Mouse (Mus musculus): ENCODE measurements at regions not wholly inside any gene's neighbourhood (a gene's known extent, or its start where the extent isn't known, plus 50 kb on each side); places are given as distances from the start of the nearest gene placed in this dataset.
A peak's percentile ranks its signal among the peaks of the same experiment; 100 is the strongest.

DNA sequence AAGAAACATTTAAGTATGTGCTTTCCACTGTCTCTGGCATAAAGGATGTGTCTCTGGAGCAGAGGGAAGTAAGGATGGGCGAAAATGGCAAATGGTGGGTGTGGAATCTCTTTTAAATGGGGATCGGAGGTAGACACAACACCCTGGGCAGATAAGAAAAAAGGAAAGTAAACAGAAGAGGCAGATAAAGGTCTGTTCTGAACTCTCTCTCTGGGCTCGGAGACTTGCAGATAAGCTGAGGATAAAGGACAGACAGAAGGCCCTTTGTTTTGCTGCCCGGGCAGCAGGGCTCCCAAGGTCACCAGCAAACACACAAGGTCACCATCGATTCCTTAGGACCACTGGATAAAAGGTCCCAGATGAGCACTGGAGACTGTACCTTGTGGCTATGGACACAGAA is 122.7 kb upstream of the Nmnat3 start:
- Histone ChIP-seq H3K4me1 (ENCODE audit: control insufficient read depth, insufficient read depth, low read length) (no peaks in the 10 kb centered on the region), H3K9me3 (replicated peaks; ENCODE audit: control insufficient read depth, low read length, poor library complexity, severe bottlenecking) (no peaks in the 10 kb centered on the region), H3K27me3 (ENCODE audit: control insufficient read depth, insufficient read depth, low read depth, low read length) (no peaks in the 10 kb centered on the region), H3K4me3 (ENCODE audit: low read depth, low read length) (no peak overlapping the region), H3K9ac (ENCODE audit: low read depth, low read length) (no peak overlapping the region), H3K4me2 (ENCODE audit: low read length) (no peak overlapping the region), H3K36me3 (ENCODE audit: control insufficient read depth, insufficient read depth, low read length) (no peaks in the 10 kb centered on the region), H3K27ac (ENCODE audit: low read length) (no peak overlapping the region)
- 10% methylated on average over 5 of the region's 5 CpGs for WGBS
- ATAC-seq = no peak

DNA sequence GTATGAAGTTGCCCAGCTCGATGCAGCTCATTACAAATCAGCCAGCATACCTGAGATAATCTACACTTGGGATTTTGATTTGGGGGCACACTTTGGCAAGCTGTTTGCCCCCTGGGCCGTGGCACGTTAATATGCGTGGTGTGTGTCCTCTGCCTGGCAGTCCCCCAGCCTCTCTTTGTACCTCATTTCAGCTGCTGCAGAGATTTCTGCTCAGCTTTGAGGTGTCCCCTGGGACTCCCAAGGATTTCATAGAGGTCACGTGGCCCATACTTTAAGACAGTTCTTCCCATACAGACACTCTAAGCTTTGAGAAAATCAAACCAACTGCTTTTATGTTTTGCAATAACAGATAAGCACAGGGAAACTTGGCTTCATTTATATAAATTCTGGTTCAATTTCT is 113.2 kb upstream of the Nmnat3 start:
- 55% methylated on average over 5 of the region's 5 CpGs for WGBS

DNA sequence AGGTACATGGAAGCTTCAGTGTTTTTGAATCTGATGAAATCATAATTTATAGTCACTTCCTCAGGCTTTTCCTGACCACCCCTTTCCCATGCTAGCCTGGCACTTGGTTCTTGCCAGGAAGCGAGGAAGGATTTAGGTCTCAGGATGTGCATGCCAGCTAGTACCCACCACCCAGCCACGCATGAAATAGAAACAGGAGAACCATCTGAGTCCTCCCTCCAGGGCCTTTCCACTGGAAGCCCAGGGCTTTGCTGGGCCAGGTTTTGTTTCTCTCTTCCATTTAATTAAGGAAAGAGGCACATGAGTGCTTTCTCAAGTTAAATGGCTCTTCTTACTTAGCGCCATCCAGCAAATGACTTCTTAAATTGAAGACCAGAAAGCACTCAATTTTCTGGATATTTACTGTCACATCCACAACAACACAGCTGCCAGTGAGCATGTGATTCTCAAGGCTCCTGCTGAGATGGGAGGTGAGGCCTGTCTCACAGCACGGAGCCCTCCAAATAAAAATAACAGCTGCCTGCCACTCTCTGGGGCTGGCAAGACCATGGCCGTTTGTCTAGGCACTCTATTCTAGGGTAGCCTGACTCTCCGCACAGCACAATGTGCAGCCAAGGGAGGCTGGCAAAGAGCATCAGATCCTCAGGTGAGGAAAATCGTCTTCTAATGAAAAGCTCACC is 110.4 kb upstream of the Nmnat3 start:
- Histone ChIP-seq H3K9me3 (replicated peaks; ENCODE audit: control insufficient read depth, low read length, poor library complexity, severe bottlenecking) (no peaks in the 10 kb centered on the region), H3K4me1 (ENCODE audit: control insufficient read depth, insufficient read depth, low read length) (peaks cover 7% of the 10 kb centered on the region), H3K4me2 (ENCODE audit: low read length) (no peak overlapping the region), H3K4me3 (ENCODE audit: low read depth, low read length) (no peak overlapping the region), H3K36me3 (ENCODE audit: control insufficient read depth, insufficient read depth, low read length) (no peaks in the 10 kb centered on the region), H3K27ac (ENCODE audit: low read length) (no peak overlapping the region), H3K27me3 (ENCODE audit: control insufficient read depth, insufficient read depth, low read depth, low read length) (no peaks in the 10 kb centered on the region), H3K9ac (ENCODE audit: low read depth, low read length) (no peak overlapping the region)
- 60% methylated on average over 7 of the region's 7 CpGs for WGBS
- ATAC-seq = no peak

More for the DNA sequence above, 113.2 kb upstream of the Nmnat3 start:
- H3K4me2 ChIP-seq (ENCODE audit: low read length) = no peak overlapping the region
- no peak overlapping the region for H3K9ac ChIP-seq (ENCODE audit: low read depth, low read length)
- H3K27me3 ChIP-seq (ENCODE audit: control insufficient read depth, insufficient read depth, low read depth, low read length) = no peaks in the 10 kb centered on the region
- no peak overlapping the region for H3K4me3 ChIP-seq (ENCODE audit: low read depth, low read length)
- no peaks in the 10 kb centered on the region for H3K36me3 ChIP-seq (ENCODE audit: control insufficient read depth, insufficient read depth, low read length)
- H3K9me3 ChIP-seq (replicated peaks; ENCODE audit: control insufficient read depth, low read length, poor library complexity, severe bottlenecking) = no peaks in the 10 kb centered on the region
- H3K27ac ChIP-seq (ENCODE audit: low read length) = no peak overlapping the region
- H3K4me1 ChIP-seq (ENCODE audit: control insufficient read depth, insufficient read depth, low read length) = peaks cover 7% of the 10 kb centered on the region
- ATAC-seq = 0 out of 2 replicates have a peak, but pooled peaks have one; percentile 56

DNA sequence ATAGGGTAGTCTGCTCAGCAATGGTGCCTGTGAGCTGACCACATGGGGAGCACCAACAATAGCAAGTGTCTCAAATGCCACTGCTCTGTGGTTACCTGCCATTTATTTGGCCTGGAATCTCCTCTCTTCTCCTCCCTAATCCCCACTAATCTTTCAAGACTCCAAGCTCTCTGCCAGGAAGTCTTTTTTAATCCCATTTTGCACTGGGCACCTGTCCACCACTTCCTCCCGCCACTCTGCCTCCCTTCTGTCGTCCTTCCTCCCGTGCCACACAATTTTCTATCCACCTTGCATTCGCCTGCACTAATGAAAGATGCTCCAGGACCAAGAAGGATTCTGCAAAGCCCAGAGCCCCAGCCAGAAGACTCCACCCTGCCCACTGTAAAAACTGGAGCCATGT is 106.5 kb upstream of the Nmnat3 start:
- no peak overlapping the region for H3K27ac ChIP-seq (ENCODE audit: low read length)
- H3K4me3 ChIP-seq (ENCODE audit: low read depth, low read length) = no peak overlapping the region
- no peaks in the 10 kb centered on the region for H3K9me3 ChIP-seq (replicated peaks; ENCODE audit: control insufficient read depth, low read length, poor library complexity, severe bottlenecking)
- WGBS = 29% methylated on average over 4 of the region's 4 CpGs
- no peak overlapping the region for H3K9ac ChIP-seq (ENCODE audit: low read depth, low read length)
- no peak overlapping the region for H3K4me2 ChIP-seq (ENCODE audit: low read length)
- ATAC-seq = no peak
- H3K27me3 ChIP-seq (ENCODE audit: control insufficient read depth, insufficient read depth, low read depth, low read length) = no peaks in the 10 kb centered on the region
- no peaks in the 10 kb centered on the region for H3K4me1 ChIP-seq (ENCODE audit: control insufficient read depth, insufficient read depth, low read length)
- H3K36me3 ChIP-seq (ENCODE audit: control insufficient read depth, insufficient read depth, low read length) = no peaks in the 10 kb centered on the region

DNA sequence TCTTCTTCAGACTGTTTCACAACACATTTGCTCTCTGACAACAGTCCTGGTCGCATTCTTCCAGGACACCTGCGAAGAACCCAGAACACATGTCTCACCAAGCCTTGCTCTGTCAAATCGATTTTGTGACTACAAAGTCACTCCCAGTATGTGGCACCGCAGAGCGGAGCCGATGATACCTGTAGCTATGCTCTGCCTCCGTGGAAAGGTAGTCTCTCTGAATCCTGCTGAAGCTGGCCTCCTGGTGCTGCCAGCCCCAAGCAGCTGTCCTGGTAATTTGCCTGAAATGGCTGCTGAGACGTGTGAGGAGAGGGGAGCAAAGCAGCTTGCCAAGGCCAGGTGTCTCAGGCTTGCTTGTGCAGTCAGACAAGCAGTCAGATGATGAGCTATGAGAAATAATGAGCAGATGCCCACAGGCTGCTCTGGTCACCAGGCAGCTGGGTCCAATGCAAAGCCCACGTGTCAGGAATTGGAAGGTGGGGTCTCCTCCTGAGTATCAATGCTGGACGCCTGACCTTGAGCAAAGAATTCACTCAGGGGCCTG is 100.4 kb upstream of the Nmnat3 start:
- 75% methylated on average over 10 of the region's 10 CpGs for WGBS
- no peak overlapping the region for H3K4me2 ChIP-seq (ENCODE audit: low read length)
- H3K27me3 ChIP-seq (ENCODE audit: control insufficient read depth, insufficient read depth, low read depth, low read length) = no peaks in the 10 kb centered on the region
- H3K9me3 ChIP-seq (replicated peaks; ENCODE audit: control insufficient read depth, low read length, poor library complexity, severe bottlenecking) = no peaks in the 10 kb centered on the region
- no peak for ATAC-seq
- no peak overlapping the region for H3K27ac ChIP-seq (ENCODE audit: low read length)
- no peaks in the 10 kb centered on the region for H3K36me3 ChIP-seq (ENCODE audit: control insufficient read depth, insufficient read depth, low read length)
- no peak overlapping the region for H3K9ac ChIP-seq (ENCODE audit: low read depth, low read length)
- no peaks in the 10 kb centered on the region for H3K4me1 ChIP-seq (ENCODE audit: control insufficient read depth, insufficient read depth, low read length)
- H3K4me3 ChIP-seq (ENCODE audit: low read depth, low read length) = no peak overlapping the region

DNA sequence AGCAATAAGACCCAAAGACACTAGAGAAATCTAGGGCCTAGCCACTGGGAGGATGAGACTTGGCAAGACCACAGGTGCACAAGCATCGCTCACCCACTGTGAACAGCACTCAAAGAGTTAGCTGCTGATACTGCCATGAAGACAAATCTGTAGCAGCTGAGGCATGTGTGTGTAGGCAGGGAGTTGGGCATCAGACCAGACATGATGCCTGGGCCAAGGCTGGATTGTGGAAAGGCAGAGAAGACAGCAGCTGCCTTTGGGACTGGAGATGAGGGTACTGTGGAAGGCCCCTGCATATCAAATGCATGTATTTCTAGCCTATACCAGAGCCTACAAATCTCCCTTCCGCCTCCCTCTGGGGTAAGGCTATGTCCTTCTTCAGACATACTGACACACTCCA is 92.9 kb upstream of the Nmnat3 start:
- Histone ChIP-seq H3K9ac (ENCODE audit: low read depth, low read length) (no peak overlapping the region), H3K4me3 (ENCODE audit: low read depth, low read length) (no peak overlapping the region), H3K9me3 (replicated peaks; ENCODE audit: control insufficient read depth, low read length, poor library complexity, severe bottlenecking) (no peaks in the 10 kb centered on the region), H3K36me3 (ENCODE audit: control insufficient read depth, insufficient read depth, low read length) (no peaks in the 10 kb centered on the region), H3K4me2 (ENCODE audit: low read length) (no peak overlapping the region), H3K4me1 (ENCODE audit: control insufficient read depth, insufficient read depth, low read length) (no peaks in the 10 kb centered on the region), H3K27ac (ENCODE audit: low read length) (no peak overlapping the region), H3K27me3 (ENCODE audit: control insufficient read depth, insufficient read depth, low read depth, low read length) (no peaks in the 10 kb centered on the region)
- 92% methylated on average over 2 of the region's 2 CpGs for WGBS
- ATAC-seq = no peak

DNA sequence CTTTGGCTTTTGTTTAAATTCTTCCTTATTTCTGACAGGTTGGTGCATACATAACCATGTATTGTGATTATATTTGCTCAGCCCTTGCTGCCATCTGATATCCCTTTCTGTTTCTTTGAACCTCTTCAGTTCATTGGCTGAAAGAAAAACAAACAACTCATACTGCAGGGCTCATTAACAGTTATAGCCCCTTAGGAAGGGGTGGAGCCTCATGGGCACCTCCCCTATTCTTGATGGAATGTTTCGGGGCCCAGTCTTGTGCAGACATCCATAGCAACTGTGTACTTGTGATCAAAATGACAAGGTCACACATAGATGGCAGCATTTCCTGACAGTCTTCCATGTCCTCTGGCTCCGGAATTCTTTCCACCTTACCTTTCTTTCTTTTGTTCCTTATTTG is 68.4 kb upstream of the Nmnat3 start:
- Histone ChIP-seq H3K4me3 (ENCODE audit: low read depth, low read length) (no peak overlapping the region), H3K4me1 (ENCODE audit: control insufficient read depth, insufficient read depth, low read length) (no peaks in the 10 kb centered on the region), H3K9me3 (replicated peaks; ENCODE audit: control insufficient read depth, low read length, poor library complexity, severe bottlenecking) (no peaks in the 10 kb centered on the region), H3K4me2 (ENCODE audit: low read length) (no peak overlapping the region), H3K36me3 (ENCODE audit: control insufficient read depth, insufficient read depth, low read length) (no peaks in the 10 kb centered on the region), H3K9ac (ENCODE audit: low read depth, low read length) (no peak overlapping the region), H3K27me3 (ENCODE audit: control insufficient read depth, insufficient read depth, low read depth, low read length) (no peaks in the 10 kb centered on the region), H3K27ac (ENCODE audit: low read length) (no peak overlapping the region)
- WGBS = 74% methylated on average over 2 of the region's 2 CpGs
- no peak for ATAC-seq

DNA sequence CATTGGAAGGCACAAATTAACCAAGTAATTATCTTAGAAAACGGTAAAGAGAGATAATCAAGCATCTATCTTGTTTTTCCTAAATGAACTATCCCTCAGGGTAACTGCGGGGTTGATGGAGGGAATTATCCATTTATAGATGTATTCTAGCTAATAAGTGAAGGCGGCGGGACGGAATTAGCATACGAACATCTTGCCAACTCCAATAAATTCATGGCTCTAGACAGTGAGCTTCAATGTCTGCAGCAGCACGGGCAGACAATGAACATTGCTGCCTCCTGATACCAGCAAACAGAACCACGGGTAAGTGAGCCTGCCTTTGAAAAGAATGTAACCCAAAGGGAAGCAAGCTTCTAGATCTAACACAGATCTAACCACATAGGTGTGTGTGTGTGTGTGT is 66.9 kb upstream of the Nmnat3 start:
- Histone ChIP-seq H3K4me3 (ENCODE audit: low read depth, low read length) (no peak overlapping the region), H3K4me2 (ENCODE audit: low read length) (no peak overlapping the region), H3K9me3 (replicated peaks; ENCODE audit: control insufficient read depth, low read length, poor library complexity, severe bottlenecking) (no peaks in the 10 kb centered on the region), H3K9ac (ENCODE audit: low read depth, low read length) (no peak overlapping the region), H3K36me3 (ENCODE audit: control insufficient read depth, insufficient read depth, low read length) (no peaks in the 10 kb centered on the region), H3K27ac (ENCODE audit: low read length) (no peak overlapping the region), H3K27me3 (ENCODE audit: control insufficient read depth, insufficient read depth, low read depth, low read length) (no peaks in the 10 kb centered on the region), H3K4me1 (ENCODE audit: control insufficient read depth, insufficient read depth, low read length) (no peaks in the 10 kb centered on the region)
- 0 out of 2 replicates have a peak, but pooled peaks have one; percentile 45 for ATAC-seq
- 39% methylated on average over 8 of the region's 8 CpGs for WGBS

DNA sequence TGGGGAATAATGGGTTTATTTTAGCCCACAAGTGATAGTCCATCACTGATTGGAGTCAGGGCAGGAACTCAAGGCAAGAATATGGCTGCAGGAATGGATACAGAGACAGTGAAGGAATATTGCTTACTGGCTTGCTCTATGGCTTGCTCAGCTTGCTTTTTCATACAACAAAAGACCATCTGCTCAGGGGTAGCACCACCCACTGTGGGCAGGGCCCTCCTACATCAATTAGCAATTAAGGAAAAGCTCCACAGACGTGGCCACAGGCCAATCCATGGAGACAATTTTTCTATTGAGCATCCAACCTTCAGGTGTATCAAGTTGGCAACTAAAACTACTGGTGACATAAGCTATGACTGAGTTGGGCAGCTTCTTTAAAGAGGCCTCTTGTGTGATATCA is 65.5 kb upstream of the Nmnat3 start:
- Histone ChIP-seq H3K4me3 (ENCODE audit: low read depth, low read length) (no peak overlapping the region), H3K4me2 (ENCODE audit: low read length) (no peak overlapping the region), H3K9me3 (replicated peaks; ENCODE audit: control insufficient read depth, low read length, poor library complexity, severe bottlenecking) (no peaks in the 10 kb centered on the region), H3K36me3 (ENCODE audit: control insufficient read depth, insufficient read depth, low read length) (no peaks in the 10 kb centered on the region), H3K9ac (ENCODE audit: low read depth, low read length) (no peak overlapping the region), H3K27me3 (ENCODE audit: control insufficient read depth, insufficient read depth, low read depth, low read length) (no peaks in the 10 kb centered on the region), H3K4me1 (ENCODE audit: control insufficient read depth, insufficient read depth, low read length) (no peaks in the 10 kb centered on the region), H3K27ac (ENCODE audit: low read length) (no peak overlapping the region)
- 29% methylated on average over 1 of the region's 1 CpGs for WGBS
- no peak for ATAC-seq
